Mouse (Mus musculus) frontal cortex, adult 2 months (tissue): ENCODE results near the gene Pakap. TPM values are rescaled to one million over a fixed set of nuclear protein-coding genes. Genes with fewer than 3 reads are reported as not detected.

Source experiments
- DNase-seq, 2 experiments: peaks; one replicate each; pipeline ENCODE4 v3.0.0; 2022; ENCODE audit warnings: low spot score in 1 of 2; ENCODE audit errors: extremely low spot score in 1 of 2
- polyA plus RNA-seq: library from polyadenylated mRNA; depleted of rRNA; stranded (reverse); fragments of >200 nt; gene quantifications from 2 replicates; pipeline ENCODE4 v1.2.3, GENCODE M21; 2012

Pakap gene
- polyA plus RNA-seq, 1 experiment, result 7.9 TPM

- no peak for DNase-seq
These were observed 220.7 kb downstream of the Pakap start for GRCm38 (mm10) chr4:57788709-57789108.

GRCm38 (mm10) chr4:57789118-57789517, 221.1 kb downstream of the Pakap start:
- no peak for DNase-seq

GRCm38 (mm10) chr4:57793989-57794388, 226.0 kb downstream of the Pakap start:
- DNase-seq, result no peak

GRCm38 (mm10) chr4:57794547-57794946, 226.6 kb downstream of the Pakap start:
- DNase-seq, result no peak

GRCm38 (mm10) chr4:57797548-57798285, 229.7 kb downstream of the Pakap start:
- DNase-seq, result no peak

- DNase-seq, result no peak
These were observed 230.5 kb downstream of the Pakap start for GRCm38 (mm10) chr4:57798286-57799018.

GRCm38 (mm10) chr4:57799297-57799696, 231.3 kb downstream of the Pakap start:
- no peak for DNase-seq

GRCm38 (mm10) chr4:57801239-57801638, 233.3 kb downstream of the Pakap start:
- DNase-seq, result no peak

GRCm38 (mm10) chr4:57801986-57802385, 234.0 kb downstream of the Pakap start:
- DNase-seq, result no peak

- DNase-seq, result no peak
These were observed 234.4 kb downstream of the Pakap start for GRCm38 (mm10) chr4:57802411-57802810.

GRCm38 (mm10) chr4:57804902-57805301, 236.9 kb downstream of the Pakap start:
- DNase-seq, result no peak

GRCm38 (mm10) chr4:57809449-57809848, 241.5 kb downstream of the Pakap start:
- DNase-seq, result no peak

GRCm38 (mm10) chr4:57812075-57812474, 244.1 kb downstream of the Pakap start:
- no peak for DNase-seq

GRCm38 (mm10) chr4:57812916-57813575, 245.1 kb downstream of the Pakap start:
- no peak for DNase-seq

- DNase-seq, result no peak
These were observed 245.6 kb downstream of the Pakap start for GRCm38 (mm10) chr4:57813576-57813945.

GRCm38 (mm10) chr4:57815355-57815754, 247.4 kb downstream of the Pakap start:
- DNase-seq, result no peak

- DNase-seq, result no peak
These were observed 248.2 kb downstream of the Pakap start for GRCm38 (mm10) chr4:57816146-57816545.

- DNase-seq, result no peak
These were observed 252.9 kb downstream of the Pakap start for GRCm38 (mm10) chr4:57820839-57821374.

GRCm38 (mm10) chr4:57821556-57822356, 253.8 kb downstream of the Pakap start:
- peak in 1 of 2 experiments; percentile 31 for DNase-seq

GRCm38 (mm10) chr4:57822641-57823040, 254.7 kb downstream of the Pakap start:
- no peak for DNase-seq
